Mouse (Mus musculus) MEL (cell line): ENCODE results near the gene Gorasp2. TPM values are rescaled to one million over a fixed set of nuclear protein-coding genes. Genes with fewer than 3 reads are reported as not detected.
A peak's percentile ranks its signal among the peaks of the same experiment; 100 is the strongest.

Source experiments
- DNase-seq: peaks from one replicate; pipeline ENCODE4 v3.0.0; 2011; ENCODE audit warnings: low read depth, low spot score
- H3K27ac ChIP-seq: 2 replicates; pipeline ENCODE4 v1.5.1; 2012; ENCODE audit warnings: low read depth, mild to moderate bottlenecking, control low read depth, low read length, moderate library complexity; ENCODE audit not compliant: control insufficient read depth
- H3K27me3 ChIP-seq, 2 experiments: fragments of 150-350 bp in 1 of 2; sonication (generic) in 1 of 2; 2 replicates each; pipeline ENCODE4 v1.6.1; 2012; ENCODE audit warnings: low read length in 2 of 2, mild to moderate bottlenecking in 2 of 2, improper control_type of control experiment in 1 of 2, moderate library complexity in 1 of 2; ENCODE audit not compliant: insufficient read depth in 2 of 2, control insufficient read depth in 1 of 2
- H3K36me3 ChIP-seq, 2 experiments: 2 replicates each; pipeline ENCODE4 v1.6.1; 2012 to 2014; ENCODE audit warnings: low read length in 2 of 2, improper control_type of control experiment in 1 of 2, inconsistent platforms in 1 of 2, mild to moderate bottlenecking in 1 of 2; ENCODE audit not compliant: insufficient read depth in 2 of 2, control insufficient read depth in 1 of 2
- H3K4me1 ChIP-seq, 2 experiments: fragments of 150-350 bp in 1 of 2; sonication (generic) in 1 of 2; 2 replicates each; pipeline ENCODE4 v1.6.1; 2012; ENCODE audit warnings: low read length in 2 of 2, improper control_type of control experiment in 1 of 2, mild to moderate bottlenecking in 1 of 2; ENCODE audit not compliant: insufficient read depth in 2 of 2, control insufficient read depth in 1 of 2
- H3K4me3 ChIP-seq, 2 experiments: fragments of 150-350 bp in 1 of 2; sonication (generic) in 1 of 2; 2 replicates each; pipeline ENCODE4 v1.5.1; 2012; ENCODE audit warnings: low read depth in 2 of 2, low read length in 2 of 2, mild to moderate bottlenecking in 2 of 2, moderate library complexity in 2 of 2, control low read depth in 1 of 2, improper control_type of control experiment in 1 of 2; ENCODE audit not compliant: control insufficient read depth in 1 of 2, insufficient read depth in 1 of 2
- H3K79me2 ChIP-seq: 2 replicates; pipeline ENCODE4 v1.6.1; 2012; ENCODE audit warnings: mild to moderate bottlenecking, low read length, moderate library complexity; ENCODE audit not compliant: control insufficient read depth, poor library complexity, insufficient read depth
- H3K9ac ChIP-seq: 2 replicates; pipeline ENCODE4 v1.6.1; 2012; ENCODE audit warnings: low read depth, mild to moderate bottlenecking, control low read depth, low read length, moderate library complexity; ENCODE audit not compliant: control insufficient read depth, poor library complexity, severe bottlenecking
- H3K9me3 ChIP-seq: fragments of 150-350 bp; sonication (generic); replicated peaks from 2 replicates; pipeline ENCODE4 v1.6.1; 2012; ENCODE audit warnings: mild to moderate bottlenecking, low read length, improper control_type of control experiment, moderate library complexity; ENCODE audit not compliant: insufficient read depth
- BHLHE40 ChIP-seq: IDR thresholded peaks from 2 replicates; pipeline ENCODE4 v1.6.1; 2012; ENCODE audit warnings: low read depth, mild to moderate bottlenecking, inconsistent platforms, low read length, improper control_type of control experiment, borderline replicate concordance
- CHD1 ChIP-seq: IDR thresholded peaks from 2 replicates; pipeline ENCODE4 v1.6.1; 2012; ENCODE audit warnings: low read depth, mild to moderate bottlenecking, inconsistent platforms, low read length, improper control_type of control experiment
- CHD2 ChIP-seq: IDR thresholded peaks from 2 replicates; pipeline ENCODE4 v1.6.1; 2011; ENCODE audit warnings: low read length, improper control_type of control experiment
- CTCF ChIP-seq, 3 experiments: IDR thresholded peaks in 2 of 3; conservative IDR thresholded peaks in 1 of 3; 2 replicates each; pipeline ENCODE4 v1.5.1; 2011 to 2012; ENCODE audit warnings: low read length in 3 of 3, low read depth in 2 of 3, mild to moderate bottlenecking in 2 of 3, improper control_type of control experiment in 1 of 3, inconsistent platforms in 1 of 3, mixed read lengths in 1 of 3, moderate library complexity in 1 of 3; ENCODE audit not compliant: control insufficient read depth in 1 of 3, insufficient read depth in 1 of 3, poor library complexity in 1 of 3, severe bottlenecking in 1 of 3
- E2F4 ChIP-seq: IDR thresholded peaks from 2 replicates; pipeline ENCODE4 v1.6.1; 2011; ENCODE audit warnings: low read depth, low read length, improper control_type of control experiment, borderline replicate concordance
- ELF1 ChIP-seq: IDR thresholded peaks from 2 replicates; pipeline ENCODE4 v1.6.1; 2014; ENCODE audit warnings: low read depth, mild to moderate bottlenecking, inconsistent platforms, low read length, improper control_type of control experiment, moderate library complexity
- ETS1 ChIP-seq: IDR thresholded peaks from 2 replicates; pipeline ENCODE4 v1.6.1; 2012; ENCODE audit warnings: low read depth, mild to moderate bottlenecking, inconsistent platforms, low read length, improper control_type of control experiment, moderate library complexity
- GABPA ChIP-seq: IDR thresholded peaks from 2 replicates; pipeline ENCODE4 v1.6.1; 2012; ENCODE audit warnings: low read depth, mild to moderate bottlenecking, inconsistent platforms, low read length, improper control_type of control experiment, moderate library complexity
- GATA1 ChIP-seq: IDR thresholded peaks from 2 replicates; pipeline ENCODE4 v1.6.1; 2011; ENCODE audit warnings: low read depth, low read length, improper control_type of control experiment
- HCFC1 ChIP-seq: IDR thresholded peaks from 2 replicates; pipeline ENCODE4 v1.6.1; 2012; ENCODE audit warnings: low read depth, mild to moderate bottlenecking, inconsistent platforms, low read length, improper control_type of control experiment, moderate library complexity
- KAT2A ChIP-seq: conservative IDR thresholded peaks from 2 replicates; pipeline ENCODE4 v1.6.1; 2012; ENCODE audit warnings: low read depth, low read length, improper control_type of control experiment, inconsistent platforms
- MAFK ChIP-seq: IDR thresholded peaks from 2 replicates; pipeline ENCODE4 v1.6.1; 2011; ENCODE audit warnings: low read depth, mild to moderate bottlenecking, low read length, improper control_type of control experiment, borderline replicate concordance
- MAX ChIP-seq: IDR thresholded peaks from 2 replicates; pipeline ENCODE4 v1.6.1; 2011; ENCODE audit warnings: low read length, improper control_type of control experiment
- MAZ ChIP-seq: IDR thresholded peaks from 2 replicates; pipeline ENCODE4 v1.6.1; 2012; ENCODE audit warnings: low read depth, mild to moderate bottlenecking, inconsistent platforms, low read length, improper control_type of control experiment
- MXI1 ChIP-seq: IDR thresholded peaks from 2 replicates; pipeline ENCODE4 v1.6.1; 2011; ENCODE audit warnings: mild to moderate bottlenecking, low read depth, low read length, improper control_type of control experiment
- MYB ChIP-seq: IDR thresholded peaks from 2 replicates; pipeline ENCODE4 v1.6.1; 2011; ENCODE audit warnings: mild to moderate bottlenecking, low read depth, low read length, improper control_type of control experiment
- MYC ChIP-seq: IDR thresholded peaks from 2 replicates; pipeline ENCODE4 v1.6.1; 2011; ENCODE audit warnings: low read depth, mild to moderate bottlenecking, low read length, improper control_type of control experiment, moderate library complexity
- NELFE ChIP-seq: IDR thresholded peaks from 2 replicates; pipeline ENCODE4 v1.6.1; 2011; ENCODE audit warnings: low read depth, low read length, improper control_type of control experiment
- NRF1 ChIP-seq: IDR thresholded peaks from 2 replicates; pipeline ENCODE4 v1.6.1; 2014; ENCODE audit warnings: low read depth, mild to moderate bottlenecking, inconsistent platforms, low read length, improper control_type of control experiment, moderate library complexity; ENCODE audit not compliant: poor library complexity, insufficient read depth, severe bottlenecking
- POLR2A ChIP-seq, 2 experiments: IDR thresholded peaks; 2 replicates each; pipeline ENCODE4 v1.6.1; 2011 to 2012; ENCODE audit warnings: low read length in 2 of 2, mild to moderate bottlenecking in 2 of 2, control low read depth in 1 of 2, improper control_type of control experiment in 1 of 2, low read depth in 1 of 2, moderate library complexity in 1 of 2; ENCODE audit not compliant: control insufficient read depth in 1 of 2, insufficient read depth in 1 of 2, poor library complexity in 1 of 2
- POLR2AphosphoS2 ChIP-seq: IDR thresholded peaks from 2 replicates; pipeline ENCODE4 v1.6.1; 2011; ENCODE audit warnings: low read length, improper control_type of control experiment
- POLR2AphosphoS5 ChIP-seq: IDR thresholded peaks from 2 replicates; pipeline ENCODE4 v1.6.1; 2012; ENCODE audit warnings: low read depth, borderline replicate concordance, mild to moderate bottlenecking, inconsistent platforms, low read length, moderate library complexity, mixed read lengths
- RAD21 ChIP-seq: IDR thresholded peaks from 2 replicates; pipeline ENCODE4 v1.6.1; 2011; ENCODE audit warnings: mild to moderate bottlenecking, low read depth, low read length, improper control_type of control experiment
- SIN3A ChIP-seq: IDR thresholded peaks from 2 replicates; pipeline ENCODE4 v1.6.1; 2012; ENCODE audit warnings: low read length, improper control_type of control experiment, inconsistent platforms
- SMC3 ChIP-seq: IDR thresholded peaks from 2 replicates; pipeline ENCODE4 v1.6.1; 2011; ENCODE audit warnings: low read depth, low read length, improper control_type of control experiment
- TAL1 ChIP-seq: IDR thresholded peaks from 2 replicates; pipeline ENCODE4 v1.6.1; 2012; ENCODE audit warnings: mild to moderate bottlenecking, inconsistent platforms, low read length, moderate library complexity, mixed read lengths
- TBP ChIP-seq: IDR thresholded peaks from 2 replicates; pipeline ENCODE4 v1.8.0; 2011; ENCODE audit warnings: low read depth, low read length, improper control_type of control experiment
- TCF12 ChIP-seq: IDR thresholded peaks from 2 replicates; pipeline ENCODE4 v1.6.1; 2014; ENCODE audit warnings: low read depth, mild to moderate bottlenecking, inconsistent platforms, low read length, improper control_type of control experiment, moderate library complexity
- UBTF ChIP-seq: IDR thresholded peaks from 2 replicates; pipeline ENCODE4 v1.6.1; 2012; ENCODE audit warnings: low read depth, mild to moderate bottlenecking, inconsistent platforms, low read length, improper control_type of control experiment, moderate library complexity, borderline replicate concordance; ENCODE audit not compliant: insufficient read depth
- USF1 ChIP-seq: IDR thresholded peaks from 2 replicates; pipeline ENCODE4 v1.6.1; 2014; ENCODE audit warnings: low read depth, mild to moderate bottlenecking, inconsistent platforms, low read length, improper control_type of control experiment, moderate library complexity
- USF2 ChIP-seq, 2 experiments: IDR thresholded peaks; 2 replicates each; pipeline ENCODE4 v1.6.1; 2011 to 2012; ENCODE audit warnings: improper control_type of control experiment in 2 of 2, low read length in 2 of 2, borderline replicate concordance in 1 of 2, inconsistent platforms in 1 of 2, low read depth in 1 of 2, mild to moderate bottlenecking in 1 of 2; ENCODE audit not compliant: insufficient read depth in 1 of 2
- ZC3H11A ChIP-seq: IDR thresholded peaks from 2 replicates; pipeline ENCODE4 v1.6.1; 2012; ENCODE audit warnings: low read depth, mild to moderate bottlenecking, inconsistent platforms, low read length, improper control_type of control experiment
- ZKSCAN1 ChIP-seq: IDR thresholded peaks from 2 replicates; pipeline ENCODE4 v1.6.1; 2012; ENCODE audit warnings: low read depth, mild to moderate bottlenecking, inconsistent platforms, low read length, improper control_type of control experiment, moderate library complexity
- ZMIZ1 ChIP-seq: IDR thresholded peaks from 2 replicates; pipeline ENCODE4 v1.6.1; 2012; ENCODE audit warnings: low read depth, mild to moderate bottlenecking, inconsistent platforms, low read length, improper control_type of control experiment, moderate library complexity
- ZNF384 ChIP-seq: IDR thresholded peaks from 2 replicates; pipeline ENCODE4 v1.6.1; 2012; ENCODE audit warnings: low read depth, mild to moderate bottlenecking, inconsistent platforms, low read length, improper control_type of control experiment
- polyA plus RNA-seq, 2 experiments: library from polyadenylated mRNA; stranded (reverse) in 1 of 2; unstranded in 1 of 2; fragments of >175 nt in 1 of 2; fragments of >200 nt in 1 of 2; gene quantifications; 2 replicates each; pipeline versions ENCODE4 v1.2.1 to v1.2.4; 2012; ENCODE audit warnings: low replicate concordance in 2 of 2, low read depth in 1 of 2; ENCODE audit not compliant: insufficient read length in 2 of 2, insufficient read depth in 1 of 2, missing spikeins in 1 of 2
- total RNA-seq: library from RNA; depleted of rRNA; stranded (reverse); fragments of 300-350 nt; gene quantifications from 2 replicates; pipeline ENCODE4 v1.2.3, GENCODE M21; 2012; rRNA removed

Gene Gorasp2
- total RNA-seq, result 74.7 and 81.8 TPM in 2 replicates
- 100 to 1,000 TPM; 124 to 132 TPM for polyA plus RNA-seq

- Histone ChIP-seq H3K36me3 (peaks cover 5 to 27% of the 10 kb centered on the region in 2 experiments; a peak in 2 of 4 replicates), H3K27me3 (peaks cover 2 to 4% of the 10 kb centered on the region in 2 experiments; a peak in 3 of 4 replicates), H3K9me3 (no peaks in the 10 kb centered on the region), H3K9ac (peak within 1 kb of the TSS; percentile 92), H3K27ac (peak within 1 kb of the TSS; percentile 48), H3K4me3 (peak within 1 kb of the TSS; percentile 84 to 91), H3K79me2 (peaks cover 38% of the 10 kb centered on the region), H3K4me1 (peaks cover 7 to 18% of the 10 kb centered on the region in 2 experiments)
- DNase-seq, result peak; percentile 96
- TF ChIP-seq ZC3H11A, result peak; percentile 44
- peak; percentile 98 for TF ChIP-seq HCFC1
- peak; percentile 93 for TF ChIP-seq MAZ
- peak; percentile 95 for TF ChIP-seq ZMIZ1
- TF ChIP-seq POLR2AphosphoS2, result peak; percentile 90; the same call in 1 of the 2 replicates
- no peak for TF ChIP-seq NRF1
- TF ChIP-seq NELFE, result peak; percentile 97
- 0 out of 2 replicates have a peak, but pooled peaks have one; percentile 88 for TF ChIP-seq UBTF
- TF ChIP-seq BHLHE40, result peak; percentile 42
- no peak for TF ChIP-seq MAFK
- TF ChIP-seq SIN3A, result peak; percentile 94
- TF ChIP-seq POLR2A (IDR thresholded peaks at IDR 0.05; ENCODE audit: control insufficient read depth in 1 of 2, insufficient read depth in 1 of 2, low read depth in 1 of 2, low read length in 2 of 2, poor library complexity in 1 of 2), result peak; percentile 91 to 99
- peak; percentile 24; the same call in 1 of the 2 replicates for TF ChIP-seq GATA1
- peak; percentile 65 for TF ChIP-seq SMC3
- TF ChIP-seq MYC, result peak; percentile 89
- TF ChIP-seq POLR2AphosphoS5, result no peak
- peak; percentile 73 for TF ChIP-seq TBP
- TF ChIP-seq USF1, result peak; percentile 51
- TF ChIP-seq ELF1, result peak; percentile 95
- TF ChIP-seq MYB, result no peak
- TF ChIP-seq MXI1, result peak; percentile 96
- TF ChIP-seq TAL1, result no peak
- peak; percentile 82; the same call in 1 of the 2 replicates for TF ChIP-seq GABPA
- no peak for TF ChIP-seq CHD1
- peak; percentile 83; the same call in 1 of the 2 replicates for TF ChIP-seq MAX
- peak; percentile 77 for TF ChIP-seq TCF12
- no peak for TF ChIP-seq USF2 (IDR thresholded peaks at IDR 0.05; ENCODE audit: borderline replicate concordance in 1 of 2, insufficient read depth in 1 of 2, low read depth in 1 of 2, low read length in 2 of 2)
- no peak for TF ChIP-seq ZNF384
- peak; percentile 89 for TF ChIP-seq KAT2A
- no peak for TF ChIP-seq E2F4
- TF ChIP-seq ZKSCAN1, result no peak
- peak; percentile 71; the same call in 1 of the 2 replicates for TF ChIP-seq ETS1
- peak; percentile 64 to 93 (median 80) for TF ChIP-seq CTCF (IDR thresholded peaks at IDR 0.05 in 2 of 3, conservative IDR thresholded peaks at IDR 0.05 in 1 of 3; ENCODE audit: control insufficient read depth in 1 of 3, insufficient read depth in 1 of 3, low read depth in 2 of 3, low read length in 3 of 3, poor library complexity in 1 of 3, severe bottlenecking in 1 of 3)
- TF ChIP-seq CHD2, result no peak; the same call in 1 of the 2 replicates
- peak; percentile 44 for TF ChIP-seq RAD21
Measured at GRCm38 (mm10) chr2:70660887-70661714, at the start of gene Gorasp2. TSS of gene Gorasp2 (plus strand) at chr2:70661576.
